Mouse (Mus musculus): Measurements from ENCODE around the gene Gen1. TPM values are rescaled to one million over a fixed set of nuclear protein-coding genes. Genes with fewer than 3 reads are reported as not detected.

The Gen1 gene
- polyA plus RNA-seq, 1 experiment from 2014 or later: 5.5 TPM

- no peak overlapping the region for H3K4me2 ChIP-seq (ENCODE audit: low read depth, low read length)
- H3K27ac ChIP-seq (ENCODE audit: low read length): no peak overlapping the region
- no peaks in the 10 kb centered on the region for H3K9me3 ChIP-seq (replicated peaks; ENCODE audit: control insufficient read depth, low read length)
- no peak overlapping the region for H3K4me3 ChIP-seq (ENCODE audit: low read length)
- ATAC-seq (replicated peaks; ENCODE audit: extremely low read depth, insufficient read depth, low FRiP score): no peak
- peaks cover 8% of the 10 kb centered on the region for H3K4me1 ChIP-seq (ENCODE audit: control insufficient read depth, insufficient read depth, low read length)
- WGBS: 83% methylated on average over 8 of the region's 8 CpGs
- H3K9ac ChIP-seq (ENCODE audit: low read length): no peak overlapping the region
- H3K36me3 ChIP-seq (ENCODE audit: control insufficient read depth, insufficient read depth): no peaks in the 10 kb centered on the region
- no peaks in the 10 kb centered on the region for H3K27me3 ChIP-seq (ENCODE audit: control insufficient read depth, insufficient read depth, low read length)
Observed at GRCm38 (mm10) chr12:11202476-11202875, 63.1 kb downstream of the Gen1 start.

DNA sequence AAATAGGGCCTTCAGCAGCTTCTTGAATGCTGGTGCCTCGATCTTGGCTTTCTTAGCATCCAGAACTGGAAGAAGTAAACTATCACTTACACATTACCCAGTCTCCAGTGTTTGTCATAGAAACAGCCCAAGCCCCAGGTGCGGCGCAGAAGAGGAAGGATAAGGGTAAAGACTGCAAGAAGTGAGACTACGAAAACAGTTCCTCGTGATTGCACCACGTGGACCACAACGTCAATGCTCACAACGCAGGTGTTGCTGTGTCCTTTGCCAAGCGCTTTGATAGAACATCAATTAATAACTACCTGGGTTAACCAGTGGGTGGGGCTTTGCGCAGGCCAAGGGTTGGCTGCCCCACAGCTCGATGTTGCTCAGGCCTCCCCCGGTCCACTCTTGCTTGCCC, 64.9 kb downstream of the Gen1 start:
- no peak overlapping the region for H3K9ac ChIP-seq (ENCODE audit: low read length)
- H3K27me3 ChIP-seq (ENCODE audit: control insufficient read depth, insufficient read depth, low read length): no peaks in the 10 kb centered on the region
- no peak overlapping the region for H3K4me3 ChIP-seq (ENCODE audit: low read length)
- peaks cover 12% of the 10 kb centered on the region for H3K4me1 ChIP-seq (ENCODE audit: control insufficient read depth, insufficient read depth, low read length)
- ATAC-seq (replicated peaks; ENCODE audit: extremely low read depth, insufficient read depth, low FRiP score): no peak
- no peak overlapping the region for H3K27ac ChIP-seq (ENCODE audit: low read length)
- no peak overlapping the region for H3K4me2 ChIP-seq (ENCODE audit: low read depth, low read length)
- WGBS: 89% methylated on average over 12 of the region's 12 CpGs
- no peaks in the 10 kb centered on the region for H3K36me3 ChIP-seq (ENCODE audit: control insufficient read depth, insufficient read depth)
- no peaks in the 10 kb centered on the region for H3K9me3 ChIP-seq (replicated peaks; ENCODE audit: control insufficient read depth, low read length)

GRCm38 (mm10) chr12:11198551-11198950, 67.0 kb downstream of the Gen1 start:
- 63% methylated on average over 2 of the region's 2 CpGs for WGBS
- peaks cover 4% of the 10 kb centered on the region; the same call in 1 of the 2 replicates for H3K4me1 ChIP-seq (ENCODE audit: control insufficient read depth, insufficient read depth, low read length)

DNA sequence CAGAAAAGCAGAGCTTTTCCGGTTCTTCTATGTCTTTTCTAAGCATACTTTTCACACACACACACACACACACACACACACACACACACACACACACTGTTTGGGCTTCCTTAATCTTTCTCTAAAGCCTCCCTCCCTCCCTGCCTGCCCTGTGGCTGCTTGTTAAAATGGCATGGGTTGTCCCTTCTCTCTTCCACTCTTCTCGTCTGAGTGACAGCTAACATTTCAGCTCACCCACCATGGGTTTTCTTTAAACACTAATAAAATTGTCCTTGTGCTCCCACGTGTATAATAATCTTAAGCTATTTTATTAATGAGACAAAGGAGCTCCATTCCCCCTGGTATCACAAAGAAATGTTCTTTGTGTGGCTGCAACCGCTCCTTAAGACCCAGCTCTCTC, 67.6 kb downstream of the Gen1 start:
- Histone ChIP-seq H3K9me3 (replicated peaks; ENCODE audit: control insufficient read depth, low read length) (no peaks in the 10 kb centered on the region), H3K27me3 (ENCODE audit: control insufficient read depth, insufficient read depth, low read length) (no peaks in the 10 kb centered on the region), H3K27ac (ENCODE audit: low read length) (no peak overlapping the region), H3K4me1 (ENCODE audit: control insufficient read depth, insufficient read depth, low read length) (peaks cover 4% of the 10 kb centered on the region; the same call in 1 of the 2 replicates), H3K9ac (ENCODE audit: low read length) (no peak overlapping the region), H3K4me2 (ENCODE audit: low read depth, low read length) (no peak overlapping the region), H3K4me3 (ENCODE audit: low read length) (no peak overlapping the region), H3K36me3 (ENCODE audit: control insufficient read depth, insufficient read depth) (no peaks in the 10 kb centered on the region)
- WGBS: 52% methylated on average over 4 of the region's 4 CpGs
- no peak for ATAC-seq (replicated peaks; ENCODE audit: extremely low read depth, insufficient read depth, low FRiP score)

More at GRCm38 (mm10) chr12:11198551-11198950, 67.0 kb downstream of the Gen1 start:
- Histone ChIP-seq H3K27me3 (ENCODE audit: control insufficient read depth, insufficient read depth, low read length) (no peaks in the 10 kb centered on the region), H3K9me3 (replicated peaks; ENCODE audit: control insufficient read depth, low read length) (no peaks in the 10 kb centered on the region), H3K36me3 (ENCODE audit: control insufficient read depth, insufficient read depth) (no peaks in the 10 kb centered on the region), H3K27ac (ENCODE audit: low read length) (no peak overlapping the region), H3K4me3 (ENCODE audit: low read length) (no peak overlapping the region), H3K4me2 (ENCODE audit: low read depth, low read length) (no peak overlapping the region), H3K9ac (ENCODE audit: low read length) (no peak overlapping the region)
- ATAC-seq (replicated peaks; ENCODE audit: extremely low read depth, insufficient read depth, low FRiP score): no peak

DNA sequence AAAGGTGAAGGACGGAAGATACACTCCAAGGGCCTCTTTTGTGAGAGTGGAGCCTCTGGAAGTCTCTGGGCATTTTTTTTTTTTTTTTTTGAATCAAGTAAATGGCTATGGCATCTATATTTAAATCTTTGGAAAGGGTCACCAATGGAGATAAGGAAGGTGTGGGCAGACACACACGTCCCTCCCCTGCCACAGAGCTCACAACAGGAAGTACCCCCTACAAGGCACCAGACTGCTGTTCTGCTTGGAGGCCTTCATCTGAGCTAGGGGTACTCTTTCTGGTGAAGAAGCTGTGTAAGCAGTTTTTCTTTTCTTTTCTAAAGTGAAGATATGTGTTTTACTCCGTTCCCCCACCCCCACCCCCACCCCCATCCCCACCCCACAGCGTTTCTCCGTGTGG, 68.8 kb downstream of the Gen1 start:
- Histone ChIP-seq H3K4me3 (ENCODE audit: low read length) (peak overlapping the region; percentile 26; the same call in 1 of the 2 replicates), H3K9ac (ENCODE audit: low read length) (no peak overlapping the region), H3K4me2 (ENCODE audit: low read depth, low read length) (peak overlapping the region; percentile 61), H3K27ac (ENCODE audit: low read length) (no peak overlapping the region), H3K27me3 (ENCODE audit: control insufficient read depth, insufficient read depth, low read length) (no peaks in the 10 kb centered on the region), H3K9me3 (replicated peaks; ENCODE audit: control insufficient read depth, low read length) (no peaks in the 10 kb centered on the region), H3K36me3 (ENCODE audit: control insufficient read depth, insufficient read depth) (no peaks in the 10 kb centered on the region), H3K4me1 (ENCODE audit: control insufficient read depth, insufficient read depth, low read length) (peaks cover 4% of the 10 kb centered on the region; the same call in 1 of the 2 replicates)
- WGBS: 32% methylated on average over 5 of the region's 5 CpGs
- ATAC-seq (replicated peaks; ENCODE audit: extremely low read depth, insufficient read depth, low FRiP score): no peak

DNA sequence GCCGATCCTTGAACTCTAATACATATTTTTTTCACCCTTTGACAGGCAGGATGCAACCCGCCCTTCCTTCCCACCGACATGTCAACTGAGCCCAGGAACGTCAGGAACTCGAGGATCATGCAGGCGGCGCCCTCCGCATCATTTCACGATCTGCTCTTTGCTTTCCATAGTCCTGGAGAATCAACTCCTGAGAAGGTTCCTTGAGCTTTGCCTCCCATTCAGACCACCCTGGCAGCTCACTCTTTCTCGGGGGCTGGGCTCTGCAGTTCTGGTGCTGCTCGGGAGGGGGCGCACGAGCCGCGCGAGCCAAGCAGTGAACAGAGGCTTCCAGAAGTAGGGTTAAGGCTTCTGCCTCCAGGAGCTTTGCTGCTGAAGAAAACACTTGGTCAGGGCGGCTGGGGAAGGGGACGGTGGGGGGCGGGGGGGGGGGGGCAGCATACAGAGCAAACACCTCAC, 69.4 kb downstream of the Gen1 start:
- WGBS: 6% methylated on average over 18 of the region's 19 CpGs

GRCm38 (mm10) chr12:11195031-11195430, 70.6 kb downstream of the Gen1 start:
- no peak overlapping the region for H3K27ac ChIP-seq (ENCODE audit: low read length)
- no peak overlapping the region for H3K4me3 ChIP-seq (ENCODE audit: low read length)
- no peaks in the 10 kb centered on the region for H3K27me3 ChIP-seq (ENCODE audit: control insufficient read depth, insufficient read depth, low read length)
- no peak overlapping the region for H3K9ac ChIP-seq (ENCODE audit: low read length)
- peaks cover 4% of the 10 kb centered on the region; the same call in 1 of the 2 replicates for H3K4me1 ChIP-seq (ENCODE audit: control insufficient read depth, insufficient read depth, low read length)
- WGBS: 81% methylated on average over 1 of the region's 1 CpGs
- no peak overlapping the region for H3K4me2 ChIP-seq (ENCODE audit: low read depth, low read length)
- no peaks in the 10 kb centered on the region for H3K9me3 ChIP-seq (replicated peaks; ENCODE audit: control insufficient read depth, low read length)
- no peak for ATAC-seq (replicated peaks; ENCODE audit: extremely low read depth, insufficient read depth, low FRiP score)
- no peaks in the 10 kb centered on the region for H3K36me3 ChIP-seq (ENCODE audit: control insufficient read depth, insufficient read depth)

More for the DNA sequence above, 69.4 kb downstream of the Gen1 start:
- H3K4me1 ChIP-seq (ENCODE audit: control insufficient read depth, insufficient read depth, low read length): peaks cover 4% of the 10 kb centered on the region; the same call in 1 of the 2 replicates
- peak overlapping the region; percentile 26 for H3K4me3 ChIP-seq (ENCODE audit: low read length)
- no peaks in the 10 kb centered on the region for H3K9me3 ChIP-seq (replicated peaks; ENCODE audit: control insufficient read depth, low read length)
- H3K27me3 ChIP-seq (ENCODE audit: control insufficient read depth, insufficient read depth, low read length): no peaks in the 10 kb centered on the region
- H3K36me3 ChIP-seq (ENCODE audit: control insufficient read depth, insufficient read depth): no peaks in the 10 kb centered on the region
- H3K27ac ChIP-seq (ENCODE audit: low read length): no peak overlapping the region
- ATAC-seq (replicated peaks; ENCODE audit: extremely low read depth, insufficient read depth, low FRiP score): peak; percentile 41; the same call in 1 of the 2 replicates
- H3K4me2 ChIP-seq (ENCODE audit: low read depth, low read length): peak overlapping the region; percentile 61
- H3K9ac ChIP-seq (ENCODE audit: low read length): peak overlapping the region; percentile 59

Small RNA genes lying within 50 kb of the gene (microRNA-seq; reads per million reads assigned to microRNA genes)
- gene Mir7675: not detected

Other genes starting within 250 kb of the Gen1 start
- 0.18 and 0.89 TPM in 2 replicates for gene Kcns3, start 114.7 kb downstream of the Gen1 start, polyA plus RNA-seq (2015; fragmentation: Nextera tagmentation; extraction: Ambion mirVana)
- gene Msgn1, start 56.8 kb downstream of the Gen1 start, polyA plus RNA-seq (2015; fragmentation: Nextera tagmentation; extraction: Ambion mirVana): 0.41 TPM in 1 of 2 replicates, not detected in the other
- 110 and 111 TPM in 2 replicates for gene Smc6, start 85 bp upstream of the Gen1 start, polyA plus RNA-seq (2015; fragmentation: Nextera tagmentation; extraction: Ambion mirVana)
- gene Vsnl1, start 170.8 kb upstream of the Gen1 start, polyA plus RNA-seq (2015; fragmentation: Nextera tagmentation; extraction: Ambion mirVana): 6.6 and 13.1 TPM in 2 replicates
- 0.17 and 0.18 TPM in 2 replicates for gene Rad51ap2, start 190.3 kb upstream of the Gen1 start, polyA plus RNA-seq (2015; fragmentation: Nextera tagmentation; extraction: Ambion mirVana)

All from heart, embryonic 16.5 days (tissue).